8 mouse cellular contexts compared by ENCODE assay signal in the genomic region with DNA sequence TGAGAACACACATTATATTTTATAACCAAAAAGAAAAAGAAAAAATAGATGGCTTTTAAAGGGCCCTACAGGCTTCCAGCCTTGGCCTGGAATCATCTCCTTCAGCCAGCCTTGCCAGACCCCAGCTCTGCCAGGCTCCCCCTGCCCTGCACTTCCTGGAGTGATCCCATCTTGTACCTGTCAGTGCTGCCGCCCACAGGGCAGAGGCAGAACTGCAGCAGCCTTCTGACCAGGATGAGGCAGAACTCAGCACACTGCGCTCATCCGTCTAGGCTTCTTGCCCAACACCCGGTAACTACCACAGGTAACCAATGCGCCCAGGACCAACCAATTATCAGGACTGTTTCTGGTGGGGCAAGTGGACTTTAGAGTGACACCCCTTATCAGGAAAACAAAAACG. TPM values are rescaled to one million over a fixed set of nuclear protein-coding genes. Genes with fewer than 3 reads are reported as not detected.
DNase-seq lines count a peak whose midpoint lies in the region.

No protein-coding gene starts in this region.

- peak; percentile 55 for DNase-seq in gastrocnemius, adult 18-20 months (ENCODE audit: low spot score)
- no peak for DNase-seq in gastrocnemius, postnatal 25 days
- DNase-seq in urinary bladder, postnatal 25 days (ENCODE audit: low spot score), result peak; percentile 19
- no peak for DNase-seq in urinary bladder, adult 2 months (ENCODE audit: low spot score)
- peak; percentile 74 for DNase-seq in embryo, embryonic 10.5 days (ENCODE audit: low spot score)
- DNase-seq in hindlimb bud, embryonic 11.5 days (ENCODE audit: extremely low spot score, low read depth, low spot score), result peak; percentile 22
- DNase-seq in lung, postnatal 25 days (ENCODE audit: low spot score), result peak; percentile 46
- DNase-seq in testis, postnatal 14 days (ENCODE audit: low spot score), result peak; percentile 31

RNA-seq across cellular contexts. Expression of gene Lingo1, which starts 22.0 kb away (rescaled TPM):
- under 1 TPM; 0.37 to 0.66 TPM for total RNA-seq in gastrocnemius, adult 18-20 months (2021)
- total RNA-seq in gastrocnemius, postnatal 25 days (2021), result under 1 TPM; 0.21 to 0.41 TPM
- polyA plus RNA-seq in urinary bladder, adult 2 months (2012; rRNA removed), result 3.0 and 3.8 TPM in 2 replicates

Comparison
In these comparisons a context has a peak if more than half of its experiments do, and no peak if none do; other contexts are left out.
1. DNase-seq: peak in gastrocnemius, adult 18-20 months (single experiment), urinary bladder, postnatal 25 days (single experiment), embryo, embryonic 10.5 days (single experiment), hindlimb bud, embryonic 11.5 days (single experiment), lung, postnatal 25 days (single experiment) and testis, postnatal 14 days (single experiment); none in gastrocnemius, postnatal 25 days (single experiment) and urinary bladder, adult 2 months (single experiment).